Mouse (Mus musculus) limb, embryonic 13.5 days (tissue): ENCODE results near the gene Wdr83os. TPM values are rescaled to one million over a fixed set of nuclear protein-coding genes. Genes with fewer than 3 reads are reported as not detected.
A peak's percentile ranks its signal among the peaks of the same experiment; 100 is the strongest.
"Not testable (repeated sequence)": the region's sequence is repeated elsewhere in the genome, so short reads cannot be mapped to it uniquely, and the experiment has no call there.

Experiments used
- ATAC-seq: fragments of 200-750 bp; cut with Nextera tagmentation; 2 replicates; pipeline ENCODE4 v1.8.0; 2017; ENCODE audit warnings: low read depth, moderate number of reproducible peaks, moderate TSS enrichment; ENCODE audit not compliant: low FRiP score
- H3K27ac ChIP-seq: fragments of 300-500 bp; sonication (generic); 2 replicates; pipeline ENCODE4 v1.5.1; 2015; ENCODE audit warnings: inconsistent platforms, mild to moderate bottlenecking, moderate library complexity
- H3K27me3 ChIP-seq: fragments of 300-500 bp; sonication (generic); 2 replicates; pipeline ENCODE4 v1.6.1; 2015; ENCODE audit warnings: mild to moderate bottlenecking, inconsistent platforms
- H3K36me3 ChIP-seq: fragments of 300-500 bp; sonication (generic); 2 replicates; pipeline ENCODE4 v1.6.1; 2015; ENCODE audit warnings: inconsistent platforms, mild to moderate bottlenecking, moderate library complexity
- H3K4me1 ChIP-seq: fragments of 300-500 bp; sonication (generic); 2 replicates; pipeline ENCODE4 v1.6.1; 2015; ENCODE audit warnings: inconsistent platforms
- H3K4me2 ChIP-seq: fragments of 300-500 bp; sonication (generic); replicated peaks from 2 replicates; pipeline ENCODE4 v1.6.1; 2015; ENCODE audit warnings: inconsistent platforms, mild to moderate bottlenecking, moderate library complexity
- H3K4me3 ChIP-seq: fragments of 300-500 bp; sonication (generic); 2 replicates; pipeline ENCODE4 v1.5.1; 2015; ENCODE audit warnings: moderate library complexity, mild to moderate bottlenecking, inconsistent platforms
- H3K9ac ChIP-seq: fragments of 300-500 bp; sonication (generic); 2 replicates; pipeline ENCODE4 v1.6.1; 2015; ENCODE audit warnings: mild to moderate bottlenecking, inconsistent platforms
- H3K9me3 ChIP-seq: fragments of 300-500 bp; sonication (generic); 2 replicates; pipeline ENCODE4 v1.6.1; 2016; ENCODE audit warnings: inconsistent platforms
- WGBS: fragments of 180-500 bp; shearing (Covaris S2); methylation state at CpG from one replicate; pipeline ENCODE4 v1.1.7; 2015; 5-methylcytosine and 5-hydroxymethylcytosine counted together
- polyA plus RNA-seq: library from polyadenylated mRNA; unstranded; fragments of >200 nt; fragmentation: Nextera tagmentation; extraction: Ambion mirVana; gene quantifications from 2 replicates; pipeline ENCODE4 v1.2.1, GENCODE M21; 2015

Gene Wdr83os
- polyA plus RNA-seq, 1 experiment from 2014 or later: 111 TPM

DNA sequence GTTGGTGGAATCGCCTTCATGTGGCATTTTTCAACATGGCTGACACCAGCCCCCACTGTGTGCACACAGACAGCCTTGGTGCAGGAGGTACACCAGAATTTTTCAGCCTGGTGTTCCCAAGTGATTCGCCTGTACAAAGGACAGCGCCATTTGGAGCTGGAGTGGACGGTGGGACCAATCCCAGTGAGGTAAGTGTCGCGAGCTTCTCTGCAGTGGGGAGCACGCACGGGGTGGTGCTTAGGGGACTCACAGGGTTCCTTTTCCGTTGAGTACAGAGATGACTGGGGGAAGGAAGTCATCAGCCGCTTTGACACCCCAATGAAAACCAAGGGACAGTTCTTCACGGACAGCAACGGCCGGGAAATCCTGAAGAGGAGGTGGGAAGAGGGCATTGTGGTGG, 14.5 kb downstream of the Wdr83os start:
- WGBS: 92% methylated on average over 13 of the region's 13 CpGs
- no peak overlapping the region for H3K9ac ChIP-seq
- no peak overlapping the region for H3K4me2 ChIP-seq
- no peaks in the 10 kb centered on the region for H3K27me3 ChIP-seq
- no peaks in the 10 kb centered on the region for H3K4me1 ChIP-seq
- no peak for ATAC-seq
- no peak overlapping the region for H3K4me3 ChIP-seq
- no peaks in the 10 kb centered on the region for H3K9me3 ChIP-seq
- H3K36me3 ChIP-seq: peaks cover 76% of the 10 kb centered on the region
- no peak overlapping the region for H3K27ac ChIP-seq

DNA sequence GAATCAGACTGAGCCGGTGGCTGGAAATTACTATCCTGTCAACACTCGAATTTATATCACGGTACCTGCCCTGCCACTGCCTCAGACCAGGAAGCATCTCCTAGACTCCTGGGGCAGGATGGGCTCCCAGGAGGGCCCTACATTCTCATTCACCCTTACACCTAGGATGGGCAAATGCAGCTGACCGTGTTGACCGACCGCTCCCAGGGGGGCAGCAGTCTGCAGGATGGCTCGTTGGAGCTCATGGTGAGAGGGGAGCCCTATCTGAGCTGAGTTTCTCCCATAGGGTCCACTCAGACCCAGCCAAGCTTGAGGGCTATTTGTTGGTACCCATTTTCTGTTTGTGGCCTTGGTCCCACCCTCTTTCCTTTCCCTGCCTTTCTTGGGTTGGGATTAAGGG, 15.0 kb downstream of the Wdr83os start:
- ATAC-seq: no peak
- no peak overlapping the region for H3K9ac ChIP-seq
- 91% methylated on average over 7 of the region's 7 CpGs for WGBS
- no peak overlapping the region for H3K4me3 ChIP-seq
- no peaks in the 10 kb centered on the region for H3K27me3 ChIP-seq
- no peak overlapping the region for H3K27ac ChIP-seq
- no peaks in the 10 kb centered on the region for H3K9me3 ChIP-seq
- H3K4me1 ChIP-seq: no peaks in the 10 kb centered on the region
- H3K36me3 ChIP-seq: peaks cover 76% of the 10 kb centered on the region
- H3K4me2 ChIP-seq: no peak overlapping the region

DNA sequence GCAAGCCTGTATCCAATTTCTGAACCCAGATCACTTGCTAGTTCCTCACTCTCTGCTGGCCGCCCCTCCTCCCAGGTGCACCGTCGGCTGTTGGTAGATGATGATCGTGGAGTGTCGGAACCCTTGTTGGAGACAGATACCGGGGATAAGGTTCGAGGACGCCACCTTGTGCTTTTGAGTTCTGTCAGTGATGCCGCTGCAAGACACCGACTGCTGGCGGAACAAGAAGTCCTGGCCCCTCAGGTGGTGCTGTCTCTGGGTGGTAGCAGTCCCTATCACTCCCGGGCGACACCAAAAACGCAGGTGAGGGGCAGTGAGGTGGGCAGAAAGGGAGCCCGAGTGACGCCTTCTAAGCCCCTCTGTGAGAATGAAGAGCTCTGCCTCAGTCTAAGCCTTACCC, 15.7 kb downstream of the Wdr83os start:
- Histone ChIP-seq H3K4me1 (no peaks in the 10 kb centered on the region), H3K27ac (no peak overlapping the region), H3K4me3 (no peak overlapping the region), H3K9me3 (no peaks in the 10 kb centered on the region), H3K4me2 (no peak overlapping the region), H3K36me3 (peaks cover 70% of the 10 kb centered on the region), H3K27me3 (no peaks in the 10 kb centered on the region), H3K9ac (no peak overlapping the region)
- 94% methylated on average over 16 of the region's 16 CpGs for WGBS
- no peak for ATAC-seq

DNA sequence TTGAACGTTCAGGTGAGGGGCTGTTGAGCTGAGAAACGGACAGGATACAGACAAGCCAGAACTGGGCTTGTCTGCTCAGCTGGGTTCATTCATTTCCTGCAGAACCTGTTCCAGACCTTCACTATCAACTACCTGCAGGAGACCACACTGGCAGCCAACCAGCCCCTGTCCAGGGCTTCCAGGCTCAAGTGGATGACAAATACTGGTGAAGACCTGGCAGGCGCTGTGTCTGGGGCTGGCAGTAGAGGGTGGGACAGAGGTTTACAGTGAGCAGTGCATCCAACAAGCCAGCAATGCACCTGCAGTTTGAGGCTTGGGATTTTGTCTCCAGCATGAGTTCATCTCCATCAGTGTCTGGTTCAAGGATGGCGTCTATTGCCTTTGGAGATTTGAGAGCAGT, 16.3 kb downstream of the Wdr83os start:
- WGBS: 84% methylated on average over 4 of the region's 4 CpGs
- H3K27ac ChIP-seq: no peak overlapping the region
- H3K4me3 ChIP-seq: no peak overlapping the region
- H3K4me1 ChIP-seq: no peaks in the 10 kb centered on the region
- peaks cover 64% of the 10 kb centered on the region for H3K36me3 ChIP-seq
- no peak for ATAC-seq
- H3K9me3 ChIP-seq: peaks cover 4% of the 10 kb centered on the region; the same call in 1 of the 2 replicates
- H3K9ac ChIP-seq: no peak overlapping the region
- H3K4me2 ChIP-seq: no peak overlapping the region
- no peaks in the 10 kb centered on the region for H3K27me3 ChIP-seq

DNA sequence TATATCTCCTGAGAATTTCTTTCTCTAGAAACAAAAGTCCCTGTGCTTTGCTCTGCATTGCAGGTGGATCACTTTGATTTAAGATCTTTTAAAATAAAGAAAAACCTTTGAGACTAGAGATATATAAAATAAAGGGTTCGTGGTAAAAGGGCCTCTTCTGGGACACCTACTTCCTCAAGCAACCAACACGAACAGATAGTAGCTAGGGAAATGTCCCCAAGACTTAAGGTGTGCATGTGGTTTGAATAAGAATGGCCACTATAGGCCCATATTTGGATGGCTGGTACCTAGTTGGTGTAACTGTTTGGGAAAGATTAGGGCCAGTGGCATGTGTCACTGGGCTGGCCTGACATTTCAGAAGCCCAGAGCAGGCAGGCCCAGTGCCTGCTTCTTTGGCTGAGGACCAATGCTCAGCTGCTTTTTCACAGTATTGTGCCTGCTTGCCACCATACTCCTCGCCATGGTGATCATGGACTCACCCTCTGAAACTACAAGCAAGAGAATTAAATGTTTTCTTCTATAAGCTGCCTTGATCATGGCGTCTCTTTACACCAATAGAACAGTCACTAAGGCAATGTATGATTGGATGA, 19.6 kb downstream of the Wdr83os start:
- Histone ChIP-seq H3K9me3 (peaks cover 4% of the 10 kb centered on the region; the same call in 1 of the 2 replicates), H3K36me3 (peaks cover 37% of the 10 kb centered on the region), H3K27ac (no peak overlapping the region), H3K27me3 (no peaks in the 10 kb centered on the region), H3K9ac (no peak overlapping the region), H3K4me1 (no peaks in the 10 kb centered on the region), H3K4me3 (no peak overlapping the region), H3K4me2 (no peak overlapping the region)
- 82% methylated on average over 4 of the region's 4 CpGs for WGBS
- no peak for ATAC-seq

DNA sequence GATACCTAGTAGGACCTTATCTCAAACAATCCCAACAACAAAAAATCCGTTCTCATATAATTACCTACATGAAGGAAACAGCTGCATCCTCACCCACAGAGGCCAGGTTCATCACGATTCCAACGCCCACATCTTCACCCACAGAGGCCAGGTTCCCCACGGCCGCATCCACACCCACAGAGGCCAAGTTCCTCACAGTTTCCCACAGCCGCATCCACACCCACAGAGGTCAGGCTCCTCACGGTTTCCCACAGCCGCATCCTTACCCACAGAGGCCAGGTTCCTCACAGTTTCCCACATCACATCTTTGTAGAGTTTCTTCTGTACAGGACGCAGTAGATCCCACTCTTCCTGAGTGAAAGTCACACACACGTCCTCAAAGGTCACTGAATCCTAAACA, 32.7 kb downstream of the Wdr83os start:
- no peak overlapping the region for H3K4me3 ChIP-seq
- H3K27ac ChIP-seq: no peak overlapping the region
- WGBS: 94% methylated on average over 10 of the region's 10 CpGs
- no peak overlapping the region for H3K4me2 ChIP-seq
- no peak for ATAC-seq
- H3K9ac ChIP-seq: no peak overlapping the region
- no peaks in the 10 kb centered on the region for H3K27me3 ChIP-seq
- H3K9me3 ChIP-seq: peaks cover 6% of the 10 kb centered on the region; the same call in 1 of the 2 replicates
- no peaks in the 10 kb centered on the region for H3K4me1 ChIP-seq
- H3K36me3 ChIP-seq: peaks cover 50% of the 10 kb centered on the region

DNA sequence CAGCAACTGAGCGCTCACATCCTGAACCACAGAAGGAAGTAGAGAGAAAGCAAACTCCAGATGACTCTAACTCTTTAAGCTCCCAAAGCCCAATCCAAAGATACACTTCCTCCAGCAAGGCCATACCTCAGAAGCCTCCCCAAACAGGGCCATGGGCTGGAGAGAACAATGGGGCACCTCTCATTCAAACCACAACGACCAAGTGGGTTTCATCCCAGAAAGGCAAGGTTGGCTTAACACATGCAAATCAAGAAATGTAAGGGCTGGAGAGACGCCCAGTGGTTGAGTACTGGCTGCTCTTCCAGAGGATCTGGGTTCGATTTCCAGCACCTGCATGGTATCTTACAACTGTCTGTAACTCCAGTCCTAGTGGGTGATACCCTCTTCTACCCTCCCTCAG, 35.0 kb downstream of the Wdr83os start:
- Histone ChIP-seq H3K9ac (no peak overlapping the region), H3K4me3 (no peak overlapping the region), H3K27me3 (no peaks in the 10 kb centered on the region), H3K4me1 (peaks cover 6% of the 10 kb centered on the region), H3K4me2 (no peak overlapping the region), H3K9me3 (peaks cover 6% of the 10 kb centered on the region; the same call in 1 of the 2 replicates), H3K27ac (no peak overlapping the region), H3K36me3 (peaks cover 28% of the 10 kb centered on the region)
- no peak for ATAC-seq
- 77% methylated on average over 4 of the region's 4 CpGs for WGBS

DNA sequence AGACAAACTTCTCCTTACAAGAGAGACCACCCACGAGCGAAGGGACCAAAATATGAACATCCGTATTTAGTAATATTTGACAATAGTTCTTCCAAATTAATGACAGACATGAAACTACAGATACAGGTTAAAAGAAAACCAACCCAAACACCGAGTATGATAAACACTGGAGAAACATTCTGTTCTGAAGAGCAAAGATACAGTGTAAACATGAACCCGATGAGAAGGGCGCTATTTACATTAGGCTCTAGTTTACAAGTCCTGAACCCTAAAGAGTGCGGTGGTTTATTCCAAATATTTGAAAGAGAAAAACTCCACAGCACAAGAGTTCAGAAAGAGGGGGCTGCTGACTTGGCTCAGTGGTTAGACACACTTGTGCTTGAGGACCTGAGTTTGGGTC, 36.4 kb downstream of the Wdr83os start:
- no peak overlapping the region for H3K9ac ChIP-seq
- WGBS: 87% methylated on average over 7 of the region's 7 CpGs
- peaks cover 13% of the 10 kb centered on the region for H3K36me3 ChIP-seq

DNA sequence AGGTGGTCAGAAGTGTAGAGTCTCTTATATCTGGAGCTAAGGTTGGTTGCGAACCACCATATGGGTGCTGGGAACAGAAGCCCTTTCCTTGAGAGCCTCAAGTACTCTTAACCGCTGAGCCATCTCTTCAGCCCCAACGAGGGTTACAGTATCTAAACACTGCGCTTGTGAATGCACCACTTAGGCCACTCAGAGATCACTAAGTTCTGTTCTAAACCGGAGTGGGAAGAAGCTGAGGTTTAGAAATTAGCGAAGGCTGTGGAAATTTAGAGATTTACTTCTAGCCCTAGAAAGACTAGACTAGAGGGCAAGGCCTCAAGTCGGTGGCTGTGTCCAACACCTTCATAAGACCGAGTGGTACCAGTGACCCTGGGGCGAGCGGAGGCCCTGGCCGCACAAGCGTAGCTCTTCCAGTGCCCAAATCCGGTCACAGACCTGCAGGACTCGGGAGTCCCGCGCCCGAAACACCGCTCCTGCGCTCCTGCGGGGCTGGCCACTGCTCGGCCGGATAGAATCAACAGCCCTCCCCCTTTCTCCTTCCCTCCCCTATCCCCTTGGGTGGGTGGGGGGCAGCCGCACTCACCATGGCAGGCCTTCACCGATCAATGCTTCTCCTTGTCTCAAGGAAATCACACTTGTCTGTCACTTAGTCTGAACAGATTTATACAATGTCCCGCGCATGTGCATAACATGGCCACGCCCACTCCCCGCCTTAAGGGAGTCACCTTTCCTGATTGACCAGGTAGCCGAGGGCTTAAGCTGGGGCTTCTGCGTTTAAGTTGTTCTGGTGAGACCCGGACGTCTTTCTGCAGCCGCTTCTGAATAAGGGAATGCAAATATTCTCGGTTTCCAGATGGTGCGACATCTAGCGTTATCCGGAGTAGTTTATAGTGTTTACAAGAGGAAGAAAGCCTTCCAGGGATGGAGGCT, 38.8 kb downstream of the Wdr83os start:
- peak; percentile 93 for ATAC-seq
- Histone ChIP-seq H3K4me3 (peak overlapping the region; percentile 69), H3K4me1 (peaks cover 6% of the 10 kb centered on the region), H3K36me3 (no peaks in the 10 kb centered on the region; the same call in none of the 2 replicates), H3K27me3 (no peaks in the 10 kb centered on the region), H3K9ac (peak overlapping the region; percentile 80), H3K27ac (peak overlapping the region; percentile 74; the same call in 1 of the 2 replicates), H3K4me2 (peak overlapping the region; percentile 79), H3K9me3 (no peaks in the 10 kb centered on the region)
- 7% methylated on average over 37 of the region's 37 CpGs for WGBS

More for the DNA sequence above, 36.4 kb downstream of the Wdr83os start:
- Histone ChIP-seq H3K4me2 (no peak overlapping the region), H3K9me3 (peaks cover 3% of the 10 kb centered on the region; the same call in 1 of the 2 replicates), H3K27ac (no peak overlapping the region), H3K4me1 (peaks cover 6% of the 10 kb centered on the region), H3K27me3 (no peaks in the 10 kb centered on the region), H3K4me3 (no peak overlapping the region)
- no peak for ATAC-seq

DNA sequence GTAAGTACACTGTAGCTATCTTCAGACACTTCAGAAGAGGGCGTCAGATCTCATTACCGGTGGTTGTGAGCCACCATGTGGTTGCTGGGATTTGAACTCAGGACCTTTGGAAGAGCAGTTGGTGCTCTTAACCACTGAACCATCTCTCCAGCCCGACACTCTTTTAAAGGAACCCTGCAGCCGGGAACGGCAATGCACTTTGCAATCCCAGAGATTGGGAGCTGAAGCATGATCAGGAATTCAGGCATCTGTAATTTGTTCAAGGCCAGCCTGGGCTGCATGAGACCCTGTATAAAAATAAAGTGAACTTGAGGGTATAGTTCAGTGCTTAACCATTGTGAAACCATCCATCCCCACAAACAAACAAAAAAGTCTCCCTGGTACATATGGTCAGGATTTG, 39.7 kb downstream of the Wdr83os start:
- not testable (repeated sequence) for H3K36me3 ChIP-seq, H3K27me3 ChIP-seq, H3K4me2 ChIP-seq, H3K4me3 ChIP-seq, ATAC-seq, H3K9ac ChIP-seq, H3K4me1 ChIP-seq, H3K27ac ChIP-seq, H3K9me3 ChIP-seq
- WGBS: 82% methylated on average over 5 of the region's 5 CpGs

DNA sequence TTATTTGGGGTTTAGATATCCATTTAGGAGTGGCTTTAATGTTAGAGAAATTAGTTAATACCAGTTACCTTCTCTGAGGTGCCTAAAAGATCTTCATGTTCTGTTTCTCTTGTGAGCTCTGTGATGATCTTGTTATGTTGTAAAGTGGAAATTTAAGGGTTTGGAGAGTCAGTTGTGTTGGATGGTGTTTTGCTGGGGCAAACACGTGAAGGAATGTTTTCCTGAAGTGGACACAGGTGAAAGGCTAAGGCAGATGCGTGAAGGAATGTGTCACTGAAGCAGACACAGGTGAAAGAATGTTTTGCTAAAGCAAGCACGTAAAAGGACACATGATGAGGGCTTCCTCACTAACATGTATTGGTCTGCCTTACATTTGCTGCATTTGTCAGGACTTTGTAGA, 42.5 kb downstream of the Wdr83os start, which contains the start of gene Zfp791:
TSS of gene Zfp791 (minus strand) at position 101 of the 400 bp plus-strand sequence.
- H3K9ac ChIP-seq: no peak within 1 kb of the TSS
- H3K27ac ChIP-seq: no peak within 1 kb of the TSS
- H3K36me3 ChIP-seq: no peaks in the 10 kb centered on the region
- H3K27me3 ChIP-seq: no peaks in the 10 kb centered on the region
- H3K4me2 ChIP-seq: no peak within 1 kb of the TSS
- H3K9me3 ChIP-seq: no peaks in the 10 kb centered on the region
- H3K4me1 ChIP-seq: peaks cover 6% of the 10 kb centered on the region
- no peak for ATAC-seq
- no peak within 1 kb of the TSS for H3K4me3 ChIP-seq
- WGBS: 81% methylated on average over 3 of the region's 3 CpGs

DNA sequence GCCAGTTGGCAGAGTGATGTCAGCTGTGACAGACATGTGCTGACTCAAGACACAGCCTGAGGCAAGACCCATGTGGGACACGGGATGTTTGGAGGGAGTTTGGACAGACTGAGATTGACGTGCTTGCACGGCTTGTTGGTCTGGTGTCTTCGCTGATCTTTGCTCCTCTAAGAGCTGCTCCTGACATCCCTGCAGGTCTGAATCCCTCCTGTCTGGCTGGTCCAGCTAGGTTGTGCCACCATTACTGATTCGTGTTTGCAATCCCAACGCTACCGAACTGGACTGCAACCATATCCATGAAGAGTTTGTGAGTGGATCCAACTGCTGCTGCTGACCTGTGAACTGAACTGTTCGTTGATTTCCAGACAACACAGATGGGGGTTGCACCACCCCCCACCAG, 43.2 kb downstream of the Wdr83os start:
- Histone ChIP-seq H3K27ac (no peak overlapping the region), H3K4me2 (no peak overlapping the region), H3K4me3 (no peak overlapping the region), H3K36me3 (no peaks in the 10 kb centered on the region), H3K4me1 (peaks cover 4% of the 10 kb centered on the region), H3K9me3 (no peaks in the 10 kb centered on the region), H3K9ac (no peak overlapping the region), H3K27me3 (no peaks in the 10 kb centered on the region)
- ATAC-seq: no peak
- 94% methylated on average over 8 of the region's 8 CpGs for whole genome bisulfite sequencing
